ENCODE assay signal across 8 mouse cellular contexts in the genomic region with DNA sequence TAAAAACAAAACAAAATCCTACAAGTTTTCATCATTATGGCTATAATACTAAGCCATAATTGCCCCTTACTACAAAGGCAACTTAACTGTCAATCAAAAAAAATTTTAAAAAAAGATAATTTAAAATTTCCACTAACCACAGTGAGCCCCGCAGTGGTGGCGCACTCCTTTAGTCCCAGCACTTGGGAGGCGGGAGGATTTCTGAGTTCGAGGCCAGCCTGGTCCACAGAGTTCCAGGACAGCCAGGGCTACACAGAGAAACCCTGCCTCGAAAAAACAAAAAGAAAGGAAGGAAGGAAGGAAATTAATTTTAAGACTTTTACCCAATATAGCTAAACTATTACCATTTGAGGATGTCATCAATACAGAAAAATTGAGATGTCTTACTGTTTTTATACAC. TPM values are rescaled to one million over a fixed set of nuclear protein-coding genes. Genes with fewer than 3 reads are reported as not detected.
DNase-seq lines count a peak whose midpoint lies in the region; ATAC-seq and TF ChIP-seq lines count a peak whose summit lies in the region.

No protein-coding gene starts in this region.

- H3K4me2 ChIP-seq in forebrain, embryonic 14.5 days (ENCODE audit: low read length) = peak overlapping the region; percentile 67
- peak overlapping the region; percentile 74 for H3K4me2 ChIP-seq in liver, embryonic 13.5 days

- 25% methylated on average over 5 of the region's 5 CpGs for WGBS in heart, adult 2 months
- 11% methylated on average over 5 of the region's 5 CpGs for WGBS in forebrain, embryonic 14.5 days
- WGBS in liver, embryonic 13.5 days (ENCODE audit: insufficient replicate concordance) = 6% methylated on average over 5 of the region's 5 CpGs

- peaks cover 31% of the 10 kb centered on the region for H3K36me3 ChIP-seq in heart, adult 2 months (ENCODE audit: control insufficient read depth, insufficient read depth, low read length)
- peaks cover 41% of the 10 kb centered on the region for H3K36me3 ChIP-seq in forebrain, embryonic 14.5 days (ENCODE audit: control insufficient read depth, insufficient read depth, low read length)
- H3K36me3 ChIP-seq in liver, embryonic 13.5 days = peaks cover 49% of the 10 kb centered on the region

- intact Hi-C loops in heart, adult 2 months (cut with DNase I) = loop anchor here (2.0 kb wide), 1 partner anchor 15 kb away; no protein-coding TSS in a partner anchor

- H3K4me1 ChIP-seq in heart, adult 2 months (ENCODE audit: control insufficient read depth, insufficient read depth, low read length) = peaks cover 4% of the 10 kb centered on the region
- peaks cover 6% of the 10 kb centered on the region; the same call in 1 of the 2 replicates for H3K4me1 ChIP-seq in forebrain, embryonic 14.5 days (ENCODE audit: control insufficient read depth, insufficient read depth, low read length)
- H3K4me1 ChIP-seq in liver, embryonic 13.5 days (replicated peaks) = peaks cover 53% of the 10 kb centered on the region

- H3K4me3 ChIP-seq in heart, adult 2 months = peak overlapping the region; percentile 91
- peak overlapping the region; percentile 96 for H3K4me3 ChIP-seq in forebrain, embryonic 14.5 days (ENCODE audit: low read depth, low read length)
- H3K4me3 ChIP-seq in liver, embryonic 13.5 days (replicated peaks) = peak overlapping the region; percentile 96

- H3K9ac ChIP-seq in heart, adult 2 months (ENCODE audit: low read depth, low read length) = no peak overlapping the region
- H3K9ac ChIP-seq in forebrain, embryonic 14.5 days (ENCODE audit: low read length) = peak overlapping the region; percentile 88
- H3K9ac ChIP-seq in liver, embryonic 13.5 days = peak overlapping the region; percentile 99

- no peaks in the 10 kb centered on the region for H3K9me3 ChIP-seq in forebrain, embryonic 14.5 days (replicated peaks; ENCODE audit: control insufficient read depth, low read length)
- no peaks in the 10 kb centered on the region for H3K9me3 ChIP-seq in liver, embryonic 13.5 days (replicated peaks)

- H3K27me3 ChIP-seq in heart, adult 2 months (ENCODE audit: control insufficient read depth, insufficient read depth, low read length) = no peaks in the 10 kb centered on the region
- H3K27me3 ChIP-seq in forebrain, embryonic 14.5 days (replicated peaks; ENCODE audit: control insufficient read depth, insufficient read depth, low read length) = no peaks in the 10 kb centered on the region
- H3K27me3 ChIP-seq in liver, embryonic 13.5 days = no peaks in the 10 kb centered on the region

- no peak for DNase-seq in heart, adult 2 months
- no peak for DNase-seq in heart, adult 9 months (ENCODE audit: low spot score in 2 of 2)
- DNase-seq in 416B (ENCODE audit: low read depth) = peak; percentile 41
- DNase-seq in forebrain, embryonic 14.5 days (ENCODE audit: low spot score) = no peak
- DNase-seq in liver, embryonic 13.5 days = no peak
- no peak for DNase-seq in frontal cortex, postnatal 14 days (ENCODE audit: low spot score in 2 of 2)
- DNase-seq in testis, postnatal 14 days (ENCODE audit: low spot score) = no peak
- DNase-seq in T-cell, adult 2 months (ENCODE audit: low spot score) = no peak

- no peak for TF ChIP-seq POLR2A in heart, adult 2 months (IDR thresholded peaks at IDR 0.05; ENCODE audit: insufficient read depth, low read depth, low read length)

- no peaks in the 10 kb centered on the region; the same call in 1 of the 2 replicates for H3K79me2 ChIP-seq in heart, adult 2 months (replicated peaks; ENCODE audit: control insufficient read depth, insufficient read depth, low read length)

- H3K27ac ChIP-seq in heart, adult 2 months = peak overlapping the region; percentile 82
- no peak overlapping the region for H3K27ac ChIP-seq in forebrain, embryonic 14.5 days (ENCODE audit: low read depth, low read length)
- H3K27ac ChIP-seq in liver, embryonic 13.5 days = peak overlapping the region; percentile 94

- TF ChIP-seq EP300 in heart, adult 2 months (IDR thresholded peaks at IDR 0.05; ENCODE audit: insufficient read depth, low read depth, low read length) = no peak

- ATAC-seq in forebrain, embryonic 14.5 days = no peak
- ATAC-seq in liver, embryonic 13.5 days (ENCODE audit: low read depth) = no peak

- TF ChIP-seq CTCF in heart, adult 2 months (IDR thresholded peaks at IDR 0.05) = no peak

RNA-seq across cellular contexts. Expression of a gene that starts 1.4 kb away (rescaled TPM):
- total RNA-seq in heart, adult 2 months (2021) = 10 to 100 TPM; 61.1 to 62.9 TPM
- polyA plus RNA-seq in heart, adult 2 months (2012; rRNA removed) = 19.5 and 35.7 TPM in 2 replicates
- polyA plus RNA-seq in forebrain, embryonic 14.5 days (2014; fragmentation: Nextera tagmentation; extraction: Ambion mirVana) = 335 and 390 TPM in 2 replicates
- polyA plus RNA-seq in liver, embryonic 13.5 days (2015; fragmentation: Nextera tagmentation; extraction: Ambion mirVana) = 325 and 361 TPM in 2 replicates

RNA-seq across cellular contexts. Expression of a gene that starts 27.5 kb away (rescaled TPM):
- 1 to 10 TPM; 1.9 to 3.0 TPM for total RNA-seq in heart, adult 2 months (2021)
- 1.9 and 2.7 TPM in 2 replicates for polyA plus RNA-seq in heart, adult 2 months (2012; rRNA removed)
- polyA plus RNA-seq in forebrain, embryonic 14.5 days (2014; fragmentation: Nextera tagmentation; extraction: Ambion mirVana) = 4.1 and 4.6 TPM in 2 replicates
- polyA plus RNA-seq in liver, embryonic 13.5 days (2015; fragmentation: Nextera tagmentation; extraction: Ambion mirVana) = 1.1 TPM in 2 replicates
